Mouse (Mus musculus) MEL (cell line): ENCODE results near the gene Atrnl1.

Experiments
- CTCF ChIP-seq, 3 experiments: IDR thresholded peaks in 2 of 3; conservative IDR thresholded peaks in 1 of 3; 2 replicates each; pipeline ENCODE4 v1.5.1; 2011 to 2012; ENCODE audit warnings: low read length in 3 of 3, low read depth in 2 of 3, mild to moderate bottlenecking in 2 of 3, improper control_type of control experiment in 1 of 3, inconsistent platforms in 1 of 3, mixed read lengths in 1 of 3, moderate library complexity in 1 of 3; ENCODE audit not compliant: control insufficient read depth in 1 of 3, insufficient read depth in 1 of 3, poor library complexity in 1 of 3, severe bottlenecking in 1 of 3
- E2F4 ChIP-seq: IDR thresholded peaks from 2 replicates; pipeline ENCODE4 v1.6.1; 2011; ENCODE audit warnings: low read depth, low read length, improper control_type of control experiment, borderline replicate concordance
- EP300 ChIP-seq, 2 experiments: IDR thresholded peaks; 2 replicates each; pipeline ENCODE4 v1.6.1; 2011; ENCODE audit warnings: improper control_type of control experiment in 2 of 2, low read length in 2 of 2, low read depth in 1 of 2, mild to moderate bottlenecking in 1 of 2
- GATA1 ChIP-seq: IDR thresholded peaks from 2 replicates; pipeline ENCODE4 v1.6.1; 2011; ENCODE audit warnings: low read depth, low read length, improper control_type of control experiment
- HCFC1 ChIP-seq: IDR thresholded peaks from 2 replicates; pipeline ENCODE4 v1.6.1; 2012; ENCODE audit warnings: low read depth, mild to moderate bottlenecking, inconsistent platforms, low read length, improper control_type of control experiment, moderate library complexity
- JUND ChIP-seq: IDR thresholded peaks from 2 replicates; pipeline ENCODE4 v1.6.1; 2011; ENCODE audit warnings: low read depth, mild to moderate bottlenecking, improper control_type of control experiment, low read length
- NRF1 ChIP-seq: IDR thresholded peaks from 2 replicates; pipeline ENCODE4 v1.6.1; 2014; ENCODE audit warnings: low read depth, mild to moderate bottlenecking, inconsistent platforms, low read length, improper control_type of control experiment, moderate library complexity; ENCODE audit not compliant: poor library complexity, insufficient read depth, severe bottlenecking
- POLR2A ChIP-seq, 2 experiments: IDR thresholded peaks; 2 replicates each; pipeline ENCODE4 v1.6.1; 2011 to 2012; ENCODE audit warnings: low read length in 2 of 2, mild to moderate bottlenecking in 2 of 2, control low read depth in 1 of 2, improper control_type of control experiment in 1 of 2, low read depth in 1 of 2, moderate library complexity in 1 of 2; ENCODE audit not compliant: control insufficient read depth in 1 of 2, insufficient read depth in 1 of 2, poor library complexity in 1 of 2
- POLR2AphosphoS2 ChIP-seq: IDR thresholded peaks from 2 replicates; pipeline ENCODE4 v1.6.1; 2011; ENCODE audit warnings: low read length, improper control_type of control experiment
- UBTF ChIP-seq: IDR thresholded peaks from 2 replicates; pipeline ENCODE4 v1.6.1; 2012; ENCODE audit warnings: low read depth, mild to moderate bottlenecking, inconsistent platforms, low read length, improper control_type of control experiment, moderate library complexity, borderline replicate concordance; ENCODE audit not compliant: insufficient read depth
- USF1 ChIP-seq: IDR thresholded peaks from 2 replicates; pipeline ENCODE4 v1.6.1; 2014; ENCODE audit warnings: low read depth, mild to moderate bottlenecking, inconsistent platforms, low read length, improper control_type of control experiment, moderate library complexity
- ZKSCAN1 ChIP-seq: IDR thresholded peaks from 2 replicates; pipeline ENCODE4 v1.6.1; 2012; ENCODE audit warnings: low read depth, mild to moderate bottlenecking, inconsistent platforms, low read length, improper control_type of control experiment, moderate library complexity

DNA sequence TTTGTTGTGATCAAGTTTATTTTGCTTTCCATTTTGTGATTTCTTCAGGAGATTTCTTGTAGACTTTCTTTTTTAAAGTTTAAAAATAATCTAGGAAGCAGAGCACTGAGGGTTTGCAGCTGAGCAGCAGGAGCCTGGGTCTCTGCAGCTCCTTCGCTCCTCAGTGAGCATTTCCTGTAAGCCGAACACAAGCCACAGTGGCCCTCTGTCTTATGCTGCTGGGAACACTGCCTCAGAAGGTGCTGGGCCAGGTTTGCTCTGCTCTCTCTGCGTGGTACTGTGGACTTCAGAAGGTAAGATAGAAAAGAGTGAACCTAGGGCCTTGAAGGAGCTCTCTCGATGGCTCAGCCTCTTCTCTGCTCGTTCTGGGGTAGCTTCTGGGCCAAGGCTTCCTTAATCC is 407.9 kb downstream of the Atrnl1 start:
- TF ChIP-seq E2F4, result no peak
- TF ChIP-seq POLR2AphosphoS2, result no peak
- no peak for TF ChIP-seq POLR2A (IDR thresholded peaks at IDR 0.05; ENCODE audit: control insufficient read depth in 1 of 2, insufficient read depth in 1 of 2, low read depth in 1 of 2, low read length in 2 of 2, poor library complexity in 1 of 2)
- no peak for TF ChIP-seq ZKSCAN1
- TF ChIP-seq JUND, result no peak
- no peak for TF ChIP-seq USF1
- TF ChIP-seq EP300 (IDR thresholded peaks at IDR 0.05; ENCODE audit: low read depth in 1 of 2, low read length in 2 of 2), result no peak
- no peak for TF ChIP-seq NRF1
- TF ChIP-seq UBTF, result no peak
- no peak for TF ChIP-seq CTCF (IDR thresholded peaks at IDR 0.05 in 2 of 3, conservative IDR thresholded peaks at IDR 0.05 in 1 of 3; ENCODE audit: control insufficient read depth in 1 of 3, insufficient read depth in 1 of 3, low read depth in 2 of 3, low read length in 3 of 3, poor library complexity in 1 of 3, severe bottlenecking in 1 of 3)
- TF ChIP-seq GATA1, result no peak
- no peak for TF ChIP-seq HCFC1
